Mouse (Mus musculus) heart, postnatal 36 days (tissue): ENCODE results near the gene Pdgfb. TPM values are rescaled to one million over a fixed set of nuclear protein-coding genes. Genes with fewer than 3 reads are reported as not detected.

ENCODE experiments used
- DNase-seq, 2 experiments: peaks; one replicate each; pipeline ENCODE4 v3.0.0; 2021 to 2022
- intact Hi-C: fragments of 180-260 bp; cut with DNase I; formaldehyde crosslinking; loops from one replicate; pipeline ENCODE4 v1.15.1; 2025
- total RNA-seq, 2 experiments: library from RNA; stranded (reverse); gene quantifications; 2 replicates each; pipeline ENCODE4 v1.2.3; 2021

Pdgfb gene
- total RNA-seq, 2 experiments from 2014 or later: 30.4 to 31.3 TPM

DNA sequence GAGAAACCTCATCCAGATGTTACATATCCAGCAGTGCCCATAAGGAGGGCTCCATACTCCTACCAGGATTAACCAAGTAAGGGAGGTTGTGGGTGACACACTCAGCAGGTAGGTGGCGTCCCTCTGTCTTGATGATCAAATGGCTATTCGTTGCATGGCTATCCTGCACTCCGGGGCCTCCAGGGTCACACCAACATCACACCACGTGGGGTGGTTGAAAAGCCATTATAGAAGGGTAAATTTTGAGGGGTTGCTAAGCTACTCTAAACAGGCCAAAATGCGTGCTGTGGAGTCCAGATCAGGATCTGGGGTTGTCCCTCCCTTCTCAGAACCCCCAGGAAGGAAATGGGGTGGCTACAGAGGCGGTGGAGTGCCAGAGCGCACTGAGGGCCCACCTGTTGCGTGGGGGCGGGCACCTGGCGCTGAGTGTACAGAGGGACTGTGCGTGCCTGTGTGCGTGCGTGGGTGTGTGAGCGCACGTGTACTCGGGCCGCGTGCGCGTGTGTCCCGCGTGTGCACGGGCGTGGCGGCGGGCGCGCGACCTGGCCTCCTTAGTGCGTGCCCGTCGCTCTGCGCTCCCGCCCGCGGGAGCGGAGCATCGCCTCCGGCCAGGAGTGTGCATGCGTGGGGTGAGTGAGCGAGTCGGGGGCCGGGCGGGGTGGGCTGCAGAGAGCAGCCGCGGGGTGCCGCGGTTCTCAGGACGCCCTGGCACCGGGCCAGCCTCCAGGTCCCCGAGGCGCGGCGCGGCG lies 2.8 kb downstream of the Pdgfb start:
- intact Hi-C loops: loop anchor here (2.0 kb wide), 3 partner anchors 39 to 65 kb away; no protein-coding TSS in a partner anchor
- DNase-seq: peak in 1 of 2 experiments; percentile 49

DNA sequence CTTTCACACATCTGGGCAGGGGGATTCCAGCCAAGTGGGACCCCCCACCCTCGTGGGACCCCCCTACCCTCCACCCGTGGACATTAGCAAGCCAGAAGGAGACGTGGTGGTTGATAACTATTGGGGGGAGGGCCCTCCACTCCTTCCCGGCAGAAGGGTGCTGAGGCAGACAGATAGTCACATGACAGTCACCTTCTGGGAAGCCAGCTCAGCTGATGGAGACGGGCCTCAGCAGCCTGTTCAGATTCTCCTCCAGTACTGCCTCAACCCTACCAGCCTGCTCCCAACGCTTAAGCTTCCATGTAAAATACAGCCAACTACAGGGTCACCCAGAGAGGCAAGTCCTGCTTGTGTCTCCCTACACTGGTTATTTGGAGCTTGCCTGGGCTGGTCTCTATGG lies 3.6 kb downstream of the Pdgfb start:
- intact Hi-C loops: no loop called here
- no peak for DNase-seq

DNA sequence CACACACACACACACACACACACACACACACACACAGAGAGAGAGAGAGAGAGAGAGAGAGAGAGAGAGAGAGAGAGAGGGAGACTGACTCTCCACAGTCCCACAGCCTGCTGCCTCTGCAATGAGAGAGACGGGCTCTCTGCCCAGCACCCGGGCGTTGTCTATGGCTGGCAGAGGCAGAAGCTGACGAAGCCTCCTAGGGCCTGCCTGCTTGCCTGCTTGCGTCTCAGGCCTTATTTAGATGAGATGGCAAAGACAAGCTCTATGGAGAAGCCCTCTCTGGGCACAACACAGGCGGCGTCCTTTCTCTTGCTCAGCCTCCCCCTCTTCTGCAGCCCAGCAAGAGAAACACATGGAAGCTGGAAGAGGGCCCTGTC lies 4.6 kb downstream of the Pdgfb start:
- no peak for DNase-seq
- intact Hi-C loops: no loop called here

DNA sequence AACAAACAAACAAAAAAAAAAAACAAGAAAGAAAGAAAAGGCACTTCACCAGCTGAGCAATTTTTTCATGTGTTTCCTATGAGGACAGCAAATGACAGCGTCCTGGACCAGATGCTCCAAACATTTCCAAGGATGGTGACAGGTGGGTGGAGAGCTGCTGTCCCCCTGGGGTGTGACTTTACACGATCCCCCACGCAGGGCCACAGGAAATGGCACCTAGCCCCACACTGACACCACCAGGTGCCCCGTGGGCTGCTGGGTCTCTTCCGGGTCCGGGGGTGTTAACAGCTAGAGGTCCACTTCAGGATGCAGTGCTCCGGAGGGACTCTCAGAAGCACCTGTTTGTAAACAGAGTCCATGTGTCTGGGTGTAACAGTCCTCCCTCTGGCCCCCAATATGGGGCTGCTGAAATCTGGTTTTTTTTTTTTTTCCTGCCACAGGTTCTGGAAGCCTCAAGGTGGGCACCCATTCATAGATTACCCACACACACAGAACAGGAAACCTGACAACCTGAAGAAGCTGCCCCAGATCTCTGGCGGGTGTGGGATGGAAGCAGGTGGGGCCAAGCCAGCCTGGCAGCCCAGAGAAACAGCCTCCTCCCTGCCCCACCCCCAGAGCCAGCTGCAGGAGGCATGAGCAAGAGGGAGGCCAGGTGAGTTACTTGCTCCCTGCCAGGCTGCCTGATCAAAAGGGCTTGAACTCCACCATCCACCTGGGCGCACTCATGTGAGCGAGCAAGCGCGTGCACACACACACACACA lies 5.2 kb downstream of the Pdgfb start:
- DNase-seq: no peak
- intact Hi-C loops: no loop called here

DNA sequence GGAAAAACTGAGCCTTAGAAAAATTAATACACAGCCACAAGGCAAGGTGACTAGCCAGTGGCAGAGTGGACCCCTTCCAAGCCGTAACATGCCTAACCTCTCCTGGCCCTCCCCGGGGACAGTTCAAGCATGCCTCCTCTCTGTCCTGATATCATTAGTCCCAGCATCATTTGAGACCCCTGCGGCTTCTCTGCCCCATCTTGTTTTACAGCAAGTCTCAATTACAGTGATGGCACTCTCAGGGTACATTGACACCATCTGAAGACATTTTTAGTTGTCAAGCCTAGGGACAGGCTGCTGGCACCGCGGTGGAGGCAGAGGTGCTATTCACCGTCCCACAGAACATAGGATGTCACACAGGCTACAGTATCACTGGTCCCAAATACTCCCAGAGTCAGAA lies 6.3 kb downstream of the Pdgfb start:
- DNase-seq: no peak
- intact Hi-C loops: no loop called here

DNA sequence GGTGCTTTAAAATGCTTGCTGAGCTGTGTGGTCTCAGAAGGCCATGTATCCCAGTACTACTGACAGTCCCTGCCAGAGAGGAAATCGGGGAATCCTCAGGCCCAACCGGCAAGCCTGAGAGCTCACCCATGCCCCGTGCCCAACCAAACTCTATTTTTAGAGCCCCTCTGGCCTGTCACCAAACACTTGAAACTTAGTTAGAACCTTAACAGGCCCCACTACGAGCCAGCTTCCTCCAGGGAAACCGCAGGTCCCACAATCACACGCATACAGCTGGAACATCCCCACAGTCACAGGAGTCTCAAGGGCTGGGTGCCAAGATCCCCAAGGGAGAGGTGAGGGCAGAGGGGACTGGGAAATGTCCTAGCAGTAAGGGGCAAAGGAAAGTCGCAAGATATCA lies 8.6 kb downstream of the Pdgfb start:
- peak; percentile 56 to 63 for DNase-seq
- intact Hi-C loops: no loop called here

DNA sequence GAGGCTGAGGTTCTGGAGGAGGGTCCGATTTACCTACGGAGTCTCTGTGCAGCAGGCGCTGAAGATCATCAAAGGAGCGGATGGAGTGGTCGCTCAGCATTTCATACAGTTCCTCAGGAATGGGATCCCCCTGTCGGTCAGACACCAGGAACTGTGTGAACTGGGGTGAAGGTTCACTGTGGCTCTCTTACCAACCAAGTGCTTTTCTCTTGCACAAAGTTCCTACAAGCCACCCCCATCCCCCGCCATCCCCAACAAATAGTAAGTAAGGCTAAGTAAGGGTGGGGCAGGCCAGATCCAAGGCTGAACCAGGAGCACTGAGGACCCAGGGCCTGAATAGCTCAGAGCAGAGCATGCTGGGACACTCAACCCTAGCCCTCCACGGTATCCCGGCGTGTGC lies 9.3 kb downstream of the Pdgfb start:
- intact Hi-C loops: loop anchor here (2.0 kb wide), 2 partner anchors 53 to 71 kb away; no protein-coding TSS in a partner anchor
- no peak for DNase-seq

DNA sequence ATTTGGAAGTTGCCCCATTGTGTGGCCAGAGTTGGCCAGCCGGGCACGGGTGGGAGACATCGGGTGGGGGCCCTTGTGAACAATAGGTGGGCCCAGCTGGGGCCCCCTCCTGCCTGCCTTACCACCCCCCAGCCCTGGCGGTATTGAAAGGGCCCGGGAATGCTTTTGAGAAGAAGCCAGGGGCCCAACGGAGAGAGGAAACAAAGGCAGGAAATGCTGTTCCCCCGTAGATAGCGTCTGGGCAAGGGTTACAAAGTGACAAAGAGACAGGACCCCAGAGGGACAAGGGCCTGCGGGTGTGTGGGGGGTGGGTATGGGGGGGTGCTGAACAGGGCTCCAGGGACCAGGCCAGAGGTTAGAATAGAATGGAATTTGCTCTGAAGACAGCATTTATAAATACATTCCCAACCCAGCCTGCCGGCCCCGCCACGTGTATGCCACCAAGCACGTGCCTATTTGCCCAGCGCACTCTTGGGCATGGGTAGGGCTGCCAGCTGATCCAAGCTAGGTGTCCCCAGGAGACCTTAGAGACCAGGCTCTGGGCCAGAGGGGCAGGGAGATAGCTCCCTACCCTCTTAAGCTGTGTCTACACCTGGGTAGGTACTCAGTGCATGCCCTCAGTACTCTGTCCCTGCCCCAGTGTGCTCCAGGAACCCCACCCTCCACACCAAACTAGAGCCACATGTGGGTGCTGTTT lies 10.0 kb downstream of the Pdgfb start:
- intact Hi-C loops: loop anchor here (2.0 kb wide), 2 partner anchors 52 to 72 kb away; no protein-coding TSS in a partner anchor
- peak; percentile 61 to 63 for DNase-seq

DNA sequence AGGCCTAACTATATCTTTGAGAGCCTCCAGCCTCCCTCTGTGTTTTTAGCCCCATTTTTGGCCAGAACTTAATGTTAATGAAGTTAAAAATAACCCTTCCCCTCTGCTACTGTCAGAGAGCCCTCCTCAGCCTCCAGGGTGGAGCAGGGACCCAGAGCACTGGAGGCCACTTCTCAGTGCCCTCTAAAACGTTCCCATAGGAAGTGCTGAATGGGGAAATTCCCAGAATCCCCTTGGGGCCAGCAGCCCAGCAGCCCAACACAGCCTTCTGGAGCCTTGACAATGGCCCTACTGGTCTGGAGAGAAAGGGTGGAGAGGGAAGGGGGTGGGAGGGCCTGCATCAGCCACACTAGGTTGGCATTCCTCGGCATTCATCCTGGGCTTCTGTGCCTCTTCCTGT lies 11.2 kb downstream of the Pdgfb start:
- DNase-seq: no peak
- intact Hi-C loops: loop anchor here (1.0 kb wide), 1 partner anchor 48 kb away; no protein-coding TSS in a partner anchor

DNA sequence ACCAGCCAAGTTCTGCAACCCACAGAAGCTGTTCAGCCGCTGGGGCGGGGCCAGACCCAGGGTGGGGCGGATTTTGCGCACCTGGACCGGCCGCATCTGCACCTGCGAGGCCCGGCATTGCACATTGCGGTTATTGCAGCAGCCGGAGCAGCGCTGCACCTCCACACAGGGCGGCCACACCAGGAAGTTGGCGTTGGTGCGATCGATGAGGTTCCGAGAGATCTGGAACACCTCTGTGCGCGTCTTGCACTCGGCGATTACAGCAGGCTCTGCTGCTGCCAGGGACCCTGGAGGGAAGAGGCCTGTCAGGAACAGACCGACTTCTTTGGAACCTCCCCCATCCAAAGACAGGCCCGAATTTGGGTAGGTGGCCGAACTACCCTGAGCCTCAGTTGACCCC lies 13.2 kb downstream of the Pdgfb start:
- DNase-seq: no peak
- intact Hi-C loops: no loop called here

DNA sequence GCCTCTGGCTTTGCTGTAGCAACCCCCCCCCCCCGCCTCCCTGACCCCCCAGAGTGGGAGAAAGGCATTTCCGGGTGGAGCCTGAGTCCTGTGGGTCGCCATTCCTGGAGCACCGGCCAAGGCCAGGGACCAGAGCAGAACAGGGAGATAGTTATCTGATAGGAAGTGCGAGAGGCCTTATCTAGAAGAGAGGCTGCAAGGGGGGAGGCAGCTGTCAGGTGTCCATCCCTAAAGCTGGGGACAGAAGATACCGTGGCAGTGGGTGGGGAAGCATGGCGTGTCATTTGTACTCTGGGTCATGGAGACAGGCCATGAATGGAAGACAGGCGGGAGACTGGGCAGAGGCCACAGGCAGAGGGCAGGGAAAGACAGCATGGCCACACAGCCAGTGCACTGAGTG lies 14.1 kb downstream of the Pdgfb start:
- DNase-seq: peak in 1 of 2 experiments; percentile 38
- intact Hi-C loops: no loop called here

DNA sequence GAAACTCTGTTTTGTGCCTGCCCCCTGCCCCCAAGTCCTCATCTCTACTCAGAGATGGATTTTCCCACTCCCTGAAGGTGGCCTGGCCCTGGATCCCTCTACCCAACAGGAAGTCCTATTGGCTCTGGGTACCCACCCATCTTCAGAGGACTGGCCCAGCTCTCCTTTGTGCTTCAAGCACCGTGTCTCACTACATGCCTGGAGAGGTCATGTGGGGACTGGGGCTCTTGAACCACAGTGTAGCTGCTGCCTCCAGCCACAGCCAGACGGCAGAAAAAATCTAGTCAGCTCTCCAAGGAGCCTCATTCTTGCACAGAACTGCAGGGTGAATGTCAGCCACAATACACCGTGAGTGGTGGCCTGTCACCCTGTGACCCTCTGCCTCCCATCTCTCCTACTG lies 16.8 kb downstream of the Pdgfb start:
- DNase-seq: no peak
- intact Hi-C loops: no loop called here

DNA sequence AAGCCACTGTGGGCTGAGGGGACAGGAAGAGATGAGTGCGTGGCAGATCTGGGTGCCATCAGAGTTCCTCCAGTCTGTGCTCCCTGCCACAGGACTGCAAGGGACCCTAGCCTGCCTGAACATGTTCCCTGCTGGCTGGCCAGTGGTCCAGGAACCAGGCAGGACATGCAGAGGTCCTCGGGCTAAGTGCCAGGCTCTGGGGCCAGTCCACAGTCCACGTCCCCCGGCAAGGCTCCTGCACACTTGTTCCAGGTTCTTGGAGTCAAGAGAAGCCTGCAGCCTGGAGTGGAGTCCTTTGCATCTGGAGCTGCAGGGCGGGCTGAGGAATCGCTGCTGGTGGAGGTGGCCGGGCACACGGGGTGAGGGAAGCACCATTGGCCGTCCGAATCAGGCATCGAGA lies 18.0 kb downstream of the Pdgfb start:
- intact Hi-C loops: no loop called here
- DNase-seq: no peak

DNA sequence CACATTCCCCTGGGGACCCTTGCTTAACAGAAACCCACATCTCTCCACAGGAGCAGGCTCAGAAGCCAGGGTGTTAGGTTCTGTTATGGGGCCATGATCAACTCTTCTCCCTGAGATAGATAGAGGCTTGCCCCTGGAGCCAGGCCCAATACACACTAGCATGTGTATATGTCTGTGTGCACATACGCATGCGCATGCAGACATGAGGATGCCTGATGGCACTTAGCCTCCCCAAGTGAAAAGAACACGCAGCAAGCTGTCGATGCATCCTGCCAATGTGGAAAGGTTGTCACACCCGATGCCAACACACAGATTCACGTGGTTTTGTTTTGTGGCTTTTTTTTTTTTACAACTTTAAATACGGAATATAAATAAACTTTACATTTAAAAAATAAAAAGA lies 19.2 kb downstream of the Pdgfb start:
- no peak for DNase-seq
- intact Hi-C loops: no loop called here

DNA sequence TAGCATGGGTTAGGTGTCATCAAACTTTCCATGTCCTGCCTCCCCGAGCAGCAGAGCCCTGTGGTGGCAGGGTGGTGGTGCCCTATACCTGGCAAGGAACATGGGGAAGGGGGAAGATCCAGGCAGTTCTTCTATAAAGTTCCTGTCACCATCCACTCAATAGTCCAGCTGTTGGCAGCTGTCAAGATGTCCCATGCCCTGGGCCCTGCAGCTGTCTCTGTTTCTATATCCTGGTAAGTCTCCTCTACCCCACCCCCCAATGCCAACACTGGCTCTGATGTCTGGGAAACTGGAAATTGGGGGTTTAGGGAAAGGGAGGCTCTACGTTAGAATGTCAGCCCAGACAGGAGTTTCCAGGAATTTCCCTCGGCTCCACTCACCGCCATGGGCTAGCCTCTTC lies 20.2 kb downstream of the Pdgfb start:
- no peak for DNase-seq
- intact Hi-C loops: no loop called here

DNA sequence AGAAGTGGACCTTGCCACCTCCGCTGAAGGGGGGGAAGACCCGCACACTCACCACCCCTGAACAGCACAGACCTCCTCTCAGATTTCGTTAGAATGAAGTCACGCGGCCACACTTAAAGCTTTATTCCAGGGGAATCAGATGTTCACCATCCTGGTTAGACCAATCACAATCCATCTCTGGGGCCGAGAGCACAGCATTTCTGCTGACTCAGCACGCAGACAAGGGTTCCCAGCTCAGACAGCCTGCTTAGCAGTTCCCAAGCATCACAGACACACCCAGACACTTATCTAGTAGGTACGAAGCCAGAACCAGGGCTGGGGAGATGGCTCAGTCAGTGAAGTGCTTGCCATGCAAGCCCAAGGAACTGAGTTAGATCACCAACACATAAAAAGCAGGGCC lies 28.6 kb downstream of the Pdgfb start:
- intact Hi-C loops: no loop called here
- no peak for DNase-seq

DNA sequence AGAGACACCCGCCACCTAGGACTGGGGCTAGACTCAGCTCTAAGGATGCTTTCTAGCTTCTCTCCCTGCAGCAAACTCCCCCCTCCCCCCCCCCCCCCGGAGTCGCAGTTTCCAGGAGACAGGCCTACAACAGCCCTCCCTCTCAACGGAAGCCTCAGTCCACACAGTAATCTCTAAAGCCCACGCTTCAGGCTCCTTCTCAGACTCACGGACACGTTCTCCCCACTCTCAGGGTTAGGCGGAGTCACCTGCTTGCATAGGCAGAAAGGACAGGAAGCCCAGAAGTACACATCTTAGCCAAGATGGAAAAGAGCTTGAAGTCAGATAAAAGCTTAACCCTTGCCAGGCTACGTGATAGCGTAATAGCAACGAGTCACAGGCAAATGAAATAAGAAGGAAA lies 29.3 kb downstream of the Pdgfb start:
- intact Hi-C loops: no loop called here
- DNase-seq: no peak

DNA sequence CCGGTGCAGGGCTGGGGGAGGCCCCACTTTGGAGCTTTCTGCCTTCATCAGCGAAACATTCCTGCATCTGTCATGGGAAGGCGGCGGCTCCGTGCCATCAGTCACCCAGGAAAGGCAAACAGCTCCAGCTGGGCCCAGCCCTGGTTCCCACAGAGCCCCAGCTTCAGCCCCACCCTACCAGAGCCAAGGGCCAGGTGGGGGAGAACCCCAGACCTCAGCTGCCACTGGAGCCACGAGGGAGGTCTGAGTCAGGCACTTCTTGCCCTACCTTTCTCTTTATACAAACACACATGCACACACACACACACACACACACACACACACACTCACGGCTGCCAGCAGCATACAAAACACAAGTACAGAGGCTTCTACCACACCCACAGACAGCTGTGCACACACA lies 30.6 kb downstream of the Pdgfb start:
- intact Hi-C loops: no loop called here
- no peak for DNase-seq

DNA sequence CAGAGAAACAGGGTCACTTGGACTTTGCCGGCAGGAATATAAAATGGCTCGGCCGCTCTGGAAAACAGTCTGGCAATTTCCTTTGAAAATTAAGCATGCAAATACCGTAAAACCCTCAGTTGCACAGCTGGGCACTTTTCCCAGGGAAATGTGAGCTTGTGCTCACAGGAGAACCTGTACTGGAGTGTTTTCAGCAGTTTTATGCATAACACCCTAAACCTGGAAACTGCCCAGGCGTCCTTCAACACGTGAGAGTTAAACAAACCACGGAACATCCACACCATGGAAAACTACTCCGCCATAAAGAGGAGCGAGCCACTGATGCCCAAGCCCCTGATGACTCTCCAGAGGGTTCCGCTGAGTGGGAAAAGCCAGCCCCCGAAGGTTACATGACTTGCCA lies 34.1 kb downstream of the Pdgfb start:
- intact Hi-C loops: no loop called here

DNA sequence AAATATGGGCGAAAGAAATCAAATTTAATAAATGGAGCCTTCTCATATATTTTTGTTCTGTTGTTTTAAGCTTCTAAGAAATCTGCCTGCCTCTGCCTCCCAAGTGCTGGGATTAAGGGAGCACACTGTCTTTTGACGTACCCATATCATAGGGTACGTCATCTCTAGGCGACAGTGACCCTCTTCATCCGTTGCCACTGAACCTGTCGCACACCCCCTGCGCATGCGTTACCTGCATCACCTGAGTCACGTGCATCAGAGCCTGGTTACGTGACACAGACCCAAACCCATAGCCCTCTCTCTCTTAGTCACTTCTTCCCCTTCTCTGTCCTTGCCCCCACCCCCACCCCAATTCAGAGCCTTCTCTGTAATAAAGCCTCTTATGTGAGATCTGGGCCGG lies 42.6 kb downstream of the Pdgfb start:
- DNase-seq: no peak
- intact Hi-C loops: no loop called here

More for the DNA sequence above, 34.1 kb downstream of the Pdgfb start:
- DNase-seq: no peak

DNA sequence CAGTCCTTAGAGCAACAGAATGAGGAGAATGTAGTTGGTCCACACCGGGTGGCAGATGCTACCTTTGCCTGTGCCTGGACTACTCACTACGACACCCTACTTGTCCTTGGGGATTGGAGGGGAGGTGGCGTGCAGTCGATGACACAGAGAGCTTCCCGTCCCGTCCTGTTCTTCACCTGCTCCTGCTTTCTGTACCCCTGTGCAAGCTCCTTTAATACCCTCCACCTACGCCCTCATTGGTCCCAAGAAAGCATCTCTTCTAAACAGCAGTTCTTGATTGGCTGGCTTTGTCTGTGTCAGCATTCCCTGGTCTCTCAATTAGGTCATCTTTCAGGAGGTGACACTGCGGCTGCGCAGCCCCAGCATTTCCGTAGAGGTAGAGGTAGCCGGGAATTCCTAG lies 43.8 kb downstream of the Pdgfb start, which contains the start of gene Cbx7:
TSS of gene Cbx7 (minus strand) at position 180 of the 400 bp plus-strand sequence.
- no peak for DNase-seq
- intact Hi-C loops: no loop called here
